Mouse (Mus musculus) limb, embryonic 13.5 days (tissue): ENCODE data around the gene Gjd3. TPM values are rescaled to one million over a fixed set of nuclear protein-coding genes. Genes with fewer than 3 reads are reported as not detected.
"Not testable (repeated sequence)": the region's sequence is repeated elsewhere in the genome, so short reads cannot be mapped to it uniquely, and the experiment has no call there.

Source experiments
- ATAC-seq: fragments of 200-750 bp; cut with Nextera tagmentation; 2 replicates; pipeline ENCODE4 v1.8.0; 2017; ENCODE audit warnings: low read depth, moderate number of reproducible peaks, moderate TSS enrichment; ENCODE audit not compliant: low FRiP score
- H3K27ac ChIP-seq: fragments of 300-500 bp; sonication (generic); 2 replicates; pipeline ENCODE4 v1.5.1; 2015; ENCODE audit warnings: inconsistent platforms, mild to moderate bottlenecking, moderate library complexity
- H3K27me3 ChIP-seq: fragments of 300-500 bp; sonication (generic); 2 replicates; pipeline ENCODE4 v1.6.1; 2015; ENCODE audit warnings: mild to moderate bottlenecking, inconsistent platforms
- H3K36me3 ChIP-seq: fragments of 300-500 bp; sonication (generic); 2 replicates; pipeline ENCODE4 v1.6.1; 2015; ENCODE audit warnings: inconsistent platforms, mild to moderate bottlenecking, moderate library complexity
- H3K4me1 ChIP-seq: fragments of 300-500 bp; sonication (generic); 2 replicates; pipeline ENCODE4 v1.6.1; 2015; ENCODE audit warnings: inconsistent platforms
- H3K4me2 ChIP-seq: fragments of 300-500 bp; sonication (generic); replicated peaks from 2 replicates; pipeline ENCODE4 v1.6.1; 2015; ENCODE audit warnings: inconsistent platforms, mild to moderate bottlenecking, moderate library complexity
- H3K4me3 ChIP-seq: fragments of 300-500 bp; sonication (generic); 2 replicates; pipeline ENCODE4 v1.5.1; 2015; ENCODE audit warnings: moderate library complexity, mild to moderate bottlenecking, inconsistent platforms
- H3K9ac ChIP-seq: fragments of 300-500 bp; sonication (generic); 2 replicates; pipeline ENCODE4 v1.6.1; 2015; ENCODE audit warnings: mild to moderate bottlenecking, inconsistent platforms
- H3K9me3 ChIP-seq: fragments of 300-500 bp; sonication (generic); 2 replicates; pipeline ENCODE4 v1.6.1; 2016; ENCODE audit warnings: inconsistent platforms
- WGBS: fragments of 180-500 bp; shearing (Covaris S2); methylation state at CpG from one replicate; pipeline ENCODE4 v1.1.7; 2015; 5-methylcytosine and 5-hydroxymethylcytosine counted together
- polyA plus RNA-seq: library from polyadenylated mRNA; unstranded; fragments of >200 nt; fragmentation: Nextera tagmentation; extraction: Ambion mirVana; gene quantifications from 2 replicates; pipeline ENCODE4 v1.2.1, GENCODE M21; 2015

Gjd3 gene
- polyA plus RNA-seq, 1 experiment from 2014 or later, result 0.41 TPM

- no peak overlapping the region for H3K9ac ChIP-seq
- H3K4me3 ChIP-seq, result no peak overlapping the region
- H3K9me3 ChIP-seq, result no peaks in the 10 kb centered on the region
- H3K36me3 ChIP-seq, result peaks cover 97% of the 10 kb centered on the region
- no peaks in the 10 kb centered on the region for H3K4me1 ChIP-seq
- no peak for ATAC-seq
- WGBS, result 84% methylated on average over 11 of the region's 11 CpGs
- H3K27me3 ChIP-seq, result no peaks in the 10 kb centered on the region
- H3K4me2 ChIP-seq, result no peak overlapping the region
- H3K27ac ChIP-seq, result no peak overlapping the region
These were observed 16.4 kb upstream of the Gjd3 start for GRCm38 (mm10) chr11:98999243-98999642.

GRCm38 (mm10) chr11:98998776-98999175 lies 16.0 kb upstream of the Gjd3 start:
- no peaks in the 10 kb centered on the region for H3K9me3 ChIP-seq
- H3K9ac ChIP-seq, result no peak overlapping the region
- no peak for ATAC-seq
- H3K27ac ChIP-seq, result no peak overlapping the region
- no peaks in the 10 kb centered on the region for H3K27me3 ChIP-seq
- H3K4me3 ChIP-seq, result no peak overlapping the region
- peaks cover 98% of the 10 kb centered on the region for H3K36me3 ChIP-seq
- H3K4me1 ChIP-seq, result no peaks in the 10 kb centered on the region
- no peak overlapping the region for H3K4me2 ChIP-seq

- Histone ChIP-seq H3K27me3 (no peaks in the 10 kb centered on the region), H3K9ac (no peak overlapping the region), H3K27ac (no peak overlapping the region), H3K4me3 (no peak overlapping the region), H3K36me3 (peaks cover 99% of the 10 kb centered on the region), H3K9me3 (no peaks in the 10 kb centered on the region), H3K4me2 (no peak overlapping the region), H3K4me1 (no peaks in the 10 kb centered on the region)
- WGBS, result 91% methylated on average over 4 of the region's 4 CpGs
- ATAC-seq, result no peak
These were observed 14.8 kb upstream of the Gjd3 start for GRCm38 (mm10) chr11:98997659-98998058.

DNA sequence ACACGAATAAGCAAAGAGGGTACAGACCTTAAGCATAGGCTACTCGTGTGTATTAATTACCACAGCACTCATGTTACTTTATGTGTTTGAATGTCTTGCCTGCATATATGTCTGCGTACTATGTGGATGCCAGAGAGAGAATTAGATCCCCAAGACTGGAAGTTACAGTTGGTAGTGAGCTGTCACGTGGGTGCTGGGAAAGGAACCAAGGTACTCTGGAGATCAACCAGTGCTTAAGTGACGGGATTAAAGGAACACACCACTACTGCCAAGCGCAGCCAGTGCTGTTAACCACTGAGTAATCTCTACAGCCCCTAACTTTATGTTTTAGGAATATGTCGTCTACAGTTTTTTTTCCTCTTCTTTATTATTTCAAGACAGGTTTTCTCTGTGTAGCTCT lies 13.2 kb upstream of the Gjd3 start:
- H3K9me3 ChIP-seq, result no peaks in the 10 kb centered on the region
- no peak overlapping the region for H3K27ac ChIP-seq
- H3K4me2 ChIP-seq, result no peak overlapping the region
- no peak overlapping the region for H3K9ac ChIP-seq
- H3K36me3 ChIP-seq, result peaks cover 97% of the 10 kb centered on the region
- no peaks in the 10 kb centered on the region for H3K27me3 ChIP-seq
- 93% methylated on average over 7 of the region's 7 CpGs for whole genome bisulfite sequencing
- no peak for ATAC-seq
- no peak overlapping the region for H3K4me3 ChIP-seq
- H3K4me1 ChIP-seq, result no peaks in the 10 kb centered on the region

DNA sequence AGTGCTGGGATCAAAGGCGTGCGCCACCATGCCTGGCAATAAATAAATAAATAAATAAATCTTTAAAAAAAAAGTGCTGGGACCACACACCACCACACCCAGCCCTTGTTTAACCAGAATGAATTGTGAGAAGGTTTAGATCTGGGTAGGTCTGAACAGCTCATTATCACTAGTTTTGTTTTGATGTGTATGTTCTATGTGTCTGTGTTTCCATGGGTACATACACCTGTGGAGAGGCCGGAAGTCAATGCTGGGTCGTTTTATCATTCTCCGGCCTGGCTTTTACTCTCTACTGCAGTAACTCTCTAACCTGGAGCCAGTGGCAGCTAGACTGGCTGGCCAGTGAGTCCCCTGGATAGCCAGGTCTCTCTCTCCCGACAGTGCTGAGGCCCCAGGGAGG lies 8.1 kb upstream of the Gjd3 start:
- no peak for ATAC-seq
- Histone ChIP-seq H3K36me3 (peaks cover 52% of the 10 kb centered on the region), H3K9ac (no peak overlapping the region), H3K27ac (no peak overlapping the region), H3K4me2 (no peak overlapping the region), H3K9me3 (no peaks in the 10 kb centered on the region), H3K4me3 (no peak overlapping the region), H3K27me3 (no peaks in the 10 kb centered on the region), H3K4me1 (no peaks in the 10 kb centered on the region)
- 78% methylated on average over 6 of the region's 6 CpGs for WGBS

- peaks cover 26% of the 10 kb centered on the region for H3K36me3 ChIP-seq
- H3K9me3 ChIP-seq, H3K27me3 ChIP-seq, H3K4me3 ChIP-seq, H3K9ac ChIP-seq, ATAC-seq, H3K4me1 ChIP-seq, H3K4me2 ChIP-seq, H3K27ac ChIP-seq: not testable (repeated sequence)
- WGBS, result 94% methylated on average over 6 of the region's 6 CpGs
These were observed 5.4 kb upstream of the Gjd3 start for GRCm38 (mm10) chr11:98988260-98988659.

DNA sequence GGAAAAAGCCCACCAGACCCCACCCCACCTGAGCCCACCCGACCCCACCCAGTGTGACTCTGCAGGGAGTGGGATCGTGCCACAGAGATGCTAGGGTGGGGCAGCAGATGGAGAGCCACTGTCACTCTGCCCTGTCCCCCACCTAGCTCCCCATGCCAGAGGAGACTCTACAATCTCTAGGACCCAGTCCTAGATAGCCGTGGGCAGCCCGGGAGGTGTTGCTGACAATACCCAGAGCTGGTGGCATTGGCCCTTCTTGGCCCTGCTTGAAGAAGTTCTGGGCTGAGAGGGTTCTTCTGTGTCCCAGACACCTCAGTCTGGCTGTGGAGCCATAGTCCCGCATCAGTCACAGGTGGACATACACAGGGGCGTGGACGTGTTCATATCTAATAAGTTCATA lies 2.7 kb upstream of the Gjd3 start:
- WGBS, result 87% methylated on average over 7 of the region's 7 CpGs
- ATAC-seq, result no peak
- Histone ChIP-seq H3K4me1 (peaks cover 19% of the 10 kb centered on the region), H3K27me3 (peaks cover 13% of the 10 kb centered on the region), H3K36me3 (peaks cover 3% of the 10 kb centered on the region; the same call in 1 of the 2 replicates), H3K9ac (no peak overlapping the region), H3K27ac (no peak overlapping the region), H3K4me2 (no peak overlapping the region), H3K4me3 (no peak overlapping the region), H3K9me3 (no peaks in the 10 kb centered on the region)

DNA sequence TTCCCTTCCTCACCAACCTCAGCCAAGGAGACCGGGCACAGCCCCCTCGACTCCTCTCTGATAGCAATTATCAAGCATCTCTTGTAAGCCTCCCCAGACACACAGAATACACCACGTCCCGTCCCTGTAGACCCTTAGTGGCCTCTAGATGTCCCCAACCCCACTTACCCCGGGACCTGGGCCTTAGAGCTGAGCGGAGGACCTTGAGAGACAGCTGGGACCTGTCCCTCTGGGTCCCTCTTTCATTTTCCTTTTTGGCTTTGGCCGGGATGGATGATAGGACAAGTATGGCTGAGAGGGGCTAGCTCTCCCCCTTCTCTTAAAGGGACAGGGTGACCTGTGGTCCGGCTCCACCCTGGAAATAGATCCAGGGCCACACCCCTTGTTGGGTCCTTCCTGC lies 735 bp upstream of the Gjd3 start:
- Histone ChIP-seq H3K27me3 (peaks cover 14% of the 10 kb centered on the region), H3K36me3 (peaks cover under 1% of the 10 kb centered on the region; the same call in 1 of the 2 replicates), H3K4me3 (no peak overlapping the region), H3K27ac (no peak overlapping the region), H3K4me1 (peaks cover 24% of the 10 kb centered on the region), H3K9me3 (no peaks in the 10 kb centered on the region), H3K4me2 (peak overlapping the region; percentile 96), H3K9ac (no peak overlapping the region)
- no peak for ATAC-seq
- 53% methylated on average over 8 of the region's 8 CpGs for WGBS

DNA sequence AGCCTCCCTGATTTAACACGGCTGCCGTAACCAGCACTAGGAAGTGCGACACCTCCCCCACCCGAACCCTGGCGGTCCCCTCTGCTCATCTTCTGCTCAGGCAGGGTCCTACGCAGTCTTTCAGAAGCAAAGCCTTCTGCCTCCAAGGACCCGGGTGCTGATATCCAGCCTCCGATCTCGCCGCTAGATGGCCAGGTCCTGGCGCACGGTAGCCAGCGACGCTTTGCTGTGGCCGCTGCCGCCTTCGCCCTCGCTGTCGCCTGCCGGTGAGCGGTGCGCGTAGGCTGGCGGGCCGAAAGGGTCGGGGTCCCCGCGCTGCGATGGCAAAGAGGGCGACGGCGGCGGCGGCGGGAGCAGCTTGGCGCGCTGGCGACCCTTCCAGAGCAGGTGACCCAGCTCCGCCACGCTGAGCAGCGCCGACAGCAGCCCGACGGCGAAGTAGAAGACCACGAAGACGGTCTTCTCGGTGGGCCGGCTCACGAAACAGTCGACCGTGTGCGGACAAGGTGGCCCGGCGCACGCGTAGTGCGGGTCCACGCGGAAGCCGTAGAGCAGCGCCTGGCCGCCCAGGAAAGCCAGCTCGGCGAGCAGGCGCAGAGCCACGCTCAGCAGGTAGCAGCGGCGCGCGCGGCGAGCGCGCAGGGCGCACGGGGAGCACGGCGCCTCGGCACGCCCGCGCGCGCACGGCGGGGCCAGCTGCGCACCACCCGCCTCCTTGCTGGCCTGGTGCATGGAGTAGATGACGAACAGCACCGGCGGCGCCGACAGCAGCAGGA lies 631 bp downstream of the Gjd3 start:
- no peaks in the 10 kb centered on the region for H3K9me3 ChIP-seq
- peaks cover 14% of the 10 kb centered on the region for H3K27me3 ChIP-seq
- H3K4me3 ChIP-seq, result peak overlapping the region; percentile 63
- peak overlapping the region; percentile 96 for H3K4me2 ChIP-seq
- no peaks in the 10 kb centered on the region for H3K36me3 ChIP-seq
- H3K4me1 ChIP-seq, result peaks cover 25% of the 10 kb centered on the region
- peak overlapping the region; percentile 28; the same call in 1 of the 2 replicates for H3K27ac ChIP-seq
- ATAC-seq, result peak; percentile 66
- H3K9ac ChIP-seq, result peak overlapping the region; percentile 71
- WGBS, result under 1% methylated on average over 94 of the region's 94 CpGs

GRCm38 (mm10) chr11:98981289-98981996 lies 1.4 kb downstream of the Gjd3 start:
- peak overlapping the region; percentile 71 for H3K9ac ChIP-seq
- H3K4me1 ChIP-seq, result peaks cover 25% of the 10 kb centered on the region
- H3K4me3 ChIP-seq, result peak overlapping the region; percentile 63
- peak overlapping the region; percentile 96 for H3K4me2 ChIP-seq
- no peaks in the 10 kb centered on the region for H3K9me3 ChIP-seq
- no peaks in the 10 kb centered on the region for H3K36me3 ChIP-seq
- ATAC-seq, result 0 out of 2 replicates have a peak, but pooled peaks have one; percentile 29
- H3K27me3 ChIP-seq, result peaks cover 14% of the 10 kb centered on the region
- H3K27ac ChIP-seq, result no peak overlapping the region
- 38% methylated on average over 20 of the region's 20 CpGs for WGBS

- H3K4me1 ChIP-seq, result peaks cover 25% of the 10 kb centered on the region
- peaks cover 10% of the 10 kb centered on the region for H3K36me3 ChIP-seq
- H3K4me2 ChIP-seq, result no peak overlapping the region
- no peak overlapping the region for H3K4me3 ChIP-seq
- peaks cover 14% of the 10 kb centered on the region for H3K27me3 ChIP-seq
- H3K9ac ChIP-seq, result no peak overlapping the region
- no peak for ATAC-seq
- 78% methylated on average over 5 of the region's 5 CpGs for WGBS
- H3K9me3 ChIP-seq, result no peaks in the 10 kb centered on the region
- H3K27ac ChIP-seq, result no peak overlapping the region
These were observed 3.5 kb downstream of the Gjd3 start for GRCm38 (mm10) chr11:98979356-98979755.

- Histone ChIP-seq H3K4me2 (no peak overlapping the region), H3K9ac (no peak overlapping the region), H3K4me1 (peaks cover 25% of the 10 kb centered on the region), H3K9me3 (no peaks in the 10 kb centered on the region), H3K27me3 (peaks cover 12% of the 10 kb centered on the region), H3K4me3 (no peak overlapping the region), H3K27ac (no peak overlapping the region), H3K36me3 (peaks cover 17% of the 10 kb centered on the region)
- no peak for ATAC-seq
- WGBS, result 43% methylated on average over 15 of the region's 15 CpGs
These were observed 4.2 kb downstream of the Gjd3 start for GRCm38 (mm10) chr11:98978526-98979148.
